Mouse (Mus musculus): Measurements from ENCODE around the gene Chst14.

DNA sequence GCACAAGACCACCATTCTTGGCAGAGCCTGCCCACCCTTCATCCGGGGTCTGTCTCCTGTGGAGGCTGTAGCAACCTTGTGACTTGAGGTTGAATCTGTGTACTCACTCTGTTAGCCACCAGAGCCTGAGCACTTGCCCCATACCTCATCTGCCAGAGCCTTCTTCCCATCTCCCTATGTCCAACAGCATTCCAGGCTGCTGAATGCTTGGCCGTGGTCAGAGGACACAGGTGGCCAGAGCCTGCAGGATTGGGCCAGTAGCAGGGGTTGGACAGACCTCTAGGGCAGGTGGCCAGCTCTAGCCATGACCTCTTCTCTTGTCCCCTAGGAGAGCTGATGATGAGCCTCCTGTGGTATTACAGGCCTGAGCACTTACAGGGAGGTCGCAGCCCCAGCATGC, 5.9 kb upstream of the Chst14 start:
- TF ChIP-seq CTCF (IDR thresholded peaks at IDR 0.05; ENCODE audit: control insufficient read depth, insufficient read depth, insufficient replicate concordance, low read depth, low read length): no peak
- no peak for TF ChIP-seq POLR2A (IDR thresholded peaks at IDR 0.05; ENCODE audit: control insufficient read depth, low read depth, low read length)
